Mouse (Mus musculus) liver, embryonic 11.5 days (tissue): Measurements from ENCODE around the gene Prps2. TPM values are rescaled to one million over a fixed set of nuclear protein-coding genes. Genes with fewer than 3 reads are reported as not detected.

Experiments used
- ATAC-seq: fragments of 200-750 bp; cut with Nextera tagmentation; replicated peaks from 2 replicates; pipeline ENCODE4 v1.8.0; 2017; ENCODE audit warnings: moderate number of reproducible peaks, mild to moderate bottlenecking, moderate TSS enrichment, moderate library complexity; ENCODE audit not compliant: low FRiP score
- DNase-seq: peaks from one replicate; pipeline ENCODE4 v3.0.0-alpha.2; 2017; ENCODE audit warnings: low spot score
- H3K27ac ChIP-seq: fragments of 300-500 bp; sonication (generic); 2 replicates; pipeline ENCODE4 v1.5.1; 2014; ENCODE audit warnings: mild to moderate bottlenecking, low read depth, low read length, control low read depth
- H3K27me3 ChIP-seq: fragments of 300-500 bp; sonication (generic); replicated peaks from 2 replicates; pipeline ENCODE4 v1.6.1; 2014; ENCODE audit warnings: low read length, mixed read lengths; ENCODE audit not compliant: control insufficient read depth, insufficient read depth
- H3K36me3 ChIP-seq: fragments of 300-500 bp; sonication (generic); 2 replicates; pipeline ENCODE4 v1.6.1; 2014; ENCODE audit warnings: mild to moderate bottlenecking, low read length, moderate library complexity, mixed read lengths; ENCODE audit not compliant: control insufficient read depth, insufficient read depth
- H3K4me1 ChIP-seq: fragments of 300-500 bp; sonication (generic); replicated peaks from 2 replicates; pipeline ENCODE4 v1.6.1; 2014; ENCODE audit warnings: low read length, mixed read lengths; ENCODE audit not compliant: control insufficient read depth, insufficient read depth
- H3K4me2 ChIP-seq: fragments of 300-500 bp; sonication (generic); 2 replicates; pipeline ENCODE4 v1.6.1; 2014; ENCODE audit warnings: mild to moderate bottlenecking, control low read depth, moderate library complexity
- H3K4me3 ChIP-seq: fragments of 300-500 bp; sonication (generic); 2 replicates; pipeline ENCODE4 v1.5.1; 2014; ENCODE audit warnings: low read depth, low read length, control low read depth
- H3K9ac ChIP-seq: fragments of 300-500 bp; sonication (generic); 2 replicates; pipeline ENCODE4 v1.6.1; 2014; ENCODE audit warnings: low read depth, low read length, control low read depth
- H3K9me3 ChIP-seq: fragments of 300-500 bp; sonication (generic); 2 replicates; pipeline ENCODE4 v1.6.1; 2016; ENCODE audit warnings: low read length, inconsistent platforms, mixed read lengths; ENCODE audit not compliant: control insufficient read depth
- WGBS: fragments of 180-500 bp; shearing (Covaris S2); extraction: QIAGEN DNeasy Blood & Tissue Kit; methylation state at CpG from one replicate; pipeline ENCODE4 v1.1.7; 2014; 5-methylcytosine and 5-hydroxymethylcytosine counted together
- polyA plus RNA-seq: library from polyadenylated mRNA; unstranded; fragments of >200 nt; fragmentation: Nextera tagmentation; extraction: Ambion mirVana; gene quantifications from 2 replicates; pipeline ENCODE4 v1.2.1, GENCODE M21; 2014

Gene Prps2
- polyA plus RNA-seq, 1 experiment from 2014 or later: 25.9 TPM

DNA sequence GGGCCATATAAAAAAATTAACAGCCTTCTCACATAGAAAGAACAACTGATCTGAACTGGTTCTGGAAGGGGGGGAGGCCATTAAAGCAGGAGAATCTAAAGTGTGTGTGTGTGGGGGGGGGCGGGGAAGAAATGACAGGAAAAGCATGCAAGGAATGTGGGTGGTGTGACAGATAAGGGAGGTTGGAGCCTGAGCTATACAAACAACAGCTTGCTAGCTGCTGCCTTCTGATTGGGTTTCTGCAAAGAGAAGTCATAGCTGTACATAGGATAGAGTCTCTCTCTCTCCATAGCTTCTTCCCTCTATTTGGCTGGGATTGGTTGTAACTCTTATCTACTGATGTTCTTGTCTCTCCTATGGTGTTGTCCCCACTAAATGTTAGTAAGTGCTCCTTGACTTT, 49.9 kb downstream of the Prps2 start:
- ATAC-seq: peak; percentile 76
- no peak for DNase-seq

DNA sequence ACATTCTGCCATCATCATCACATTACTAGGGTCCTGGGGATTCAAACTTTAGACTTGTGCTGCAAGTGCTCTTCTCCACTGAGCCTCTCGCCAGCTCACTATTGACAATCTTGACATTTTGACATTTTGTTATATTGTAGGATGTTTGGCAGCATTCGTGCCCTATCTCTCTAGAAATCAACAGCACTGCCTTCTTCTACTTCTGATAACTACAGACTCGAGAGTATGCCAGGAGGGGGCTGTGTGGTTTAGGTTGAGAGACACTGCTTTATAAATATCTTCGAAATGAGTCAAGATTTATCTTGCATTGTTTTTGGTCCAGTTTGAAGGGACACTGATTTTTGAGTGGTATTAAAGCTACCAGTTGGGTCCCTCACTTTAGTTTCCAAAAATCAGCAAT, 51.6 kb downstream of the Prps2 start:
- 55% methylated on average over 4 of the region's 4 CpGs for WGBS
- DNase-seq: no peak
- Histone ChIP-seq H3K9ac (no peak overlapping the region), H3K4me2 (no peak overlapping the region), H3K4me3 (no peak overlapping the region), H3K27ac (no peak overlapping the region), H3K36me3 (no peaks in the 10 kb centered on the region), H3K9me3 (no peaks in the 10 kb centered on the region), H3K4me1 (no peaks in the 10 kb centered on the region), H3K27me3 (0 out of 2 replicates have a peak, but pooled peaks cover 2% of the 10 kb centered on the region)
- ATAC-seq: no peak

More for the DNA sequence above, 49.9 kb downstream of the Prps2 start:
- Histone ChIP-seq H3K36me3 (no peaks in the 10 kb centered on the region), H3K4me2 (no peak overlapping the region), H3K4me3 (no peak overlapping the region), H3K9ac (no peak overlapping the region), H3K27ac (no peak overlapping the region), H3K27me3 (0 out of 2 replicates have a peak, but pooled peaks cover 2% of the 10 kb centered on the region), H3K9me3 (no peaks in the 10 kb centered on the region), H3K4me1 (no peaks in the 10 kb centered on the region)
- 33% methylated on average over 1 of the region's 1 CpGs for WGBS

DNA sequence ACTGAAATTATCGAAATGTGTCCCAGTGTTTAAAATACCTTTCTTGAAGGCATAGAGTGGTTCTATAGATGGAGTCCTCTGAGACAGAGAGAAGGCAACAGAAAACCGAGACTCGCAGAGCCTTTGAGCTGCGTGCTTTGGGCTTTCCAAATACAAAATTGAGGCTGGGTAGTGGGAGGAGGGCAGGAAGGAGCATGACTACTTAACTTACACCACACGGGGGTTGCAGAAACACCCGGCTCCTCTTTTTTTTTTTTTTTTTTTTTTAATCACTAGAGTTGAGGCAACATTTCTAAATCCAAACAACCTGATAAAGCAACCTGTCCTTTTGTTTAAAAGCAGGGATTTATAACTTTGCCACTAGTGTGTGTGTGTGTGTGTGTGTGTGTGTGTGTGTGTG, 52.1 kb downstream of the Prps2 start, which contains the start of gene Tlr7:
Gene Tlr7 (minus strand): TSS at position 160 of the 400 bp plus-strand sequence.
- no peaks in the 10 kb centered on the region for H3K9me3 ChIP-seq
- no peak for DNase-seq
- no peak within 1 kb of the TSS for H3K27ac ChIP-seq
- no peaks in the 10 kb centered on the region for H3K4me1 ChIP-seq
- 65% methylated on average over 6 of the region's 6 CpGs for WGBS
- no peak within 1 kb of the TSS for H3K4me3 ChIP-seq
- H3K4me2 ChIP-seq: no peak within 1 kb of the TSS
- ATAC-seq: no peak
- H3K36me3 ChIP-seq: no peaks in the 10 kb centered on the region
- H3K9ac ChIP-seq: no peak within 1 kb of the TSS
- 0 out of 2 replicates have a peak, but pooled peaks cover 2% of the 10 kb centered on the region for H3K27me3 ChIP-seq

- 79% methylated on average over 1 of the region's 1 CpGs for WGBS
- Histone ChIP-seq H3K9ac (no peak overlapping the region), H3K27ac (no peak overlapping the region), H3K4me1 (no peaks in the 10 kb centered on the region), H3K4me2 (no peak overlapping the region), H3K27me3 (0 out of 2 replicates have a peak, but pooled peaks cover 2% of the 10 kb centered on the region), H3K4me3 (no peak overlapping the region), H3K9me3 (no peaks in the 10 kb centered on the region), H3K36me3 (no peaks in the 10 kb centered on the region)
- DNase-seq: no peak
- no peak for ATAC-seq
Measured at GRCm38 (mm10) chrX:167329620-167330019, 52.9 kb downstream of the Prps2 start.

DNA sequence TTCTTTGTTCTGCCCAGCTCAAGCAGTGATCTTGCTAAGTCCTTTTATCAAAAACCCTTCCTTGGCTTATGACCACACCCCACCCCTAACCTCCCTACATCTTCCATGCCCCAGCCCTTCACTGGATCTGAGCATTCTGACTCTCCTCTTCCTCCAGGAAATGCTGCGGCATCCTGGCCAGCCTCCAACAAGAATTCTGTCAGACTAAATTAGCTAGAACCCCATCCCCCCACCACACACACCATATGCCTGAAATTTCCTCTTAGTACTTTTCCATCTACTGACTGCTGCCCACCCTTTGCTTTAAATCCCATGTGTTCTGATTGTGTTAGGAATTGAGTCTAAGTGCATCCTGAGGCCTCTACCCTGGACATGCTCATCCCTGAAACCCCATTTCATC, 53.5 kb downstream of the Prps2 start:
- Histone ChIP-seq H3K27me3 (0 out of 2 replicates have a peak, but pooled peaks cover 2% of the 10 kb centered on the region), H3K4me3 (no peak overlapping the region)
- WGBS: 59% methylated on average over 1 of the region's 1 CpGs

GRCm38 (mm10) chrX:167328519-167328918, 54.0 kb downstream of the Prps2 start:
- no peak overlapping the region for H3K9ac ChIP-seq
- no peaks in the 10 kb centered on the region for H3K9me3 ChIP-seq
- 73% methylated on average over 3 of the region's 3 CpGs for WGBS
- H3K36me3 ChIP-seq: no peaks in the 10 kb centered on the region
- ATAC-seq: no peak
- 0 out of 2 replicates have a peak, but pooled peaks cover 2% of the 10 kb centered on the region for H3K27me3 ChIP-seq
- H3K4me2 ChIP-seq: no peak overlapping the region
- no peaks in the 10 kb centered on the region for H3K4me1 ChIP-seq
- H3K4me3 ChIP-seq: no peak overlapping the region
- DNase-seq: no peak
- no peak overlapping the region for H3K27ac ChIP-seq

More for the DNA sequence above, 53.5 kb downstream of the Prps2 start:
- H3K4me2 ChIP-seq: no peak overlapping the region
- DNase-seq (no peak), ATAC-seq (no peak)
- no peak overlapping the region for H3K27ac ChIP-seq
- H3K9me3 ChIP-seq: no peaks in the 10 kb centered on the region
- H3K4me1 ChIP-seq: no peaks in the 10 kb centered on the region
- H3K9ac ChIP-seq: no peak overlapping the region
- no peaks in the 10 kb centered on the region for H3K36me3 ChIP-seq

GRCm38 (mm10) chrX:167323742-167324141, 58.8 kb downstream of the Prps2 start:
- Histone ChIP-seq H3K27ac (no peak overlapping the region), H3K9ac (no peak overlapping the region), H3K36me3 (no peaks in the 10 kb centered on the region), H3K27me3 (peaks cover 2% of the 10 kb centered on the region), H3K4me1 (no peaks in the 10 kb centered on the region), H3K4me2 (no peak overlapping the region), H3K9me3 (no peaks in the 10 kb centered on the region), H3K4me3 (no peak overlapping the region)
- DNase-seq (no peak), ATAC-seq (no peak)
- WGBS: 41% methylated on average over 1 of the region's 1 CpGs

DNA sequence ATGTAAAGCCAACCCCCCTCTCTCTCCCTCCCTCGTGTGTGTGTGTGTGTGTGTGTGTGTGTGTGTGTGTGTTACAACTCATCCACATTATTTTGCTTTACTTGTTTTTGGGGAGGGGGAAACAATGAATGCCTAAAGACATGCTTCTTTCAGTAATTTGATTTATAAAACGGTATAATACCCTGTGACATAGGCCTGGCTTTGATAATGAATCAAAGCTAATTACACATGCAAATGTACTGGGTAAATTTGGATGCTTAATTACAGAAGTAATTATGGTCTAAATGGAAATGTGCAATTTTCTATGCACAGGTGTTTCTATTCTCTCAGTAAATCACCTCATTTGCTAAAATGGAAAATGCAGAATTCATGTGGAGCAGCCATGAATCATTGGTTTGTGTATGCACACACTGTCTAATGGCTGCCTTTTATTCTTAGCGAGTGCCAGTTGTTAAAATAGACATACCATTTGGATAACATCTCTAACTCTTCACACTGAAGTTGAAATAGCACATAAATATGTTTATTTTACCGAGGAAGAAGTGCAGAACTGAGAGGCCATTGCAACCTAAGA, 61.2 kb downstream of the Prps2 start:
- Histone ChIP-seq H3K4me2 (no peak overlapping the region), H3K27me3 (peaks cover 3% of the 10 kb centered on the region), H3K27ac (no peak overlapping the region), H3K4me3 (no peak overlapping the region), H3K9me3 (no peaks in the 10 kb centered on the region), H3K4me1 (no peaks in the 10 kb centered on the region), H3K36me3 (no peaks in the 10 kb centered on the region), H3K9ac (no peak overlapping the region)
- WGBS: 71% methylated on average over 4 of the region's 4 CpGs
- no peak for DNase-seq
- ATAC-seq: no peak

- Histone ChIP-seq H3K4me2 (no peak overlapping the region), H3K9ac (no peak overlapping the region), H3K9me3 (no peaks in the 10 kb centered on the region), H3K27me3 (peaks cover 3% of the 10 kb centered on the region), H3K36me3 (no peaks in the 10 kb centered on the region), H3K4me3 (no peak overlapping the region), H3K4me1 (no peaks in the 10 kb centered on the region), H3K27ac (no peak overlapping the region)
- no peak; the same call in 1 of the 2 replicates for ATAC-seq
- no peak for DNase-seq
- 54% methylated on average over 4 of the region's 4 CpGs for WGBS
Measured at GRCm38 (mm10) chrX:167318819-167319396, 63.6 kb downstream of the Prps2 start.
